Mouse (Mus musculus) forebrain, embryonic 10.5 days (tissue): Measurements from ENCODE around the gene Rapgef6. TPM values are rescaled to one million over a fixed set of nuclear protein-coding genes. Genes with fewer than 3 reads are reported as not detected.

ENCODE experiments used
- DNase-seq: peaks from one replicate; pipeline ENCODE4 v3.0.0-alpha.2; 2017; ENCODE audit warnings: low spot score; ENCODE audit errors: extremely low spot score
- H3K27ac ChIP-seq: fragments of 300-500 bp; sonication (generic); 2 replicates; pipeline ENCODE4 v1.5.1; 2016; ENCODE audit warnings: mild to moderate bottlenecking
- H3K27me3 ChIP-seq: fragments of 300-500 bp; sonication (generic); 2 replicates; pipeline ENCODE4 v1.6.1; 2016; ENCODE audit warnings: mild to moderate bottlenecking; ENCODE audit not compliant: poor library complexity, severe bottlenecking
- H3K36me3 ChIP-seq: fragments of 300-500 bp; sonication (generic); replicated peaks from 2 replicates; pipeline ENCODE4 v1.6.1; 2016; ENCODE audit warnings: mild to moderate bottlenecking, moderate library complexity
- H3K4me1 ChIP-seq: fragments of 300-500 bp; sonication (generic); 2 replicates; pipeline ENCODE4 v1.6.1; 2016
- H3K4me3 ChIP-seq: fragments of 300-500 bp; sonication (generic); 2 replicates; pipeline ENCODE4 v1.5.1; 2016; ENCODE audit warnings: mild to moderate bottlenecking, moderate library complexity
- H3K9me3 ChIP-seq: fragments of 300-500 bp; sonication (generic); 2 replicates; pipeline ENCODE4 v1.6.1; 2016; ENCODE audit warnings: mild to moderate bottlenecking, moderate library complexity
- WGBS: fragments of 180-500 bp; shearing (Covaris S2); methylation state at CpG from one replicate; pipeline ENCODE4 v1.1.7; 2016; 5-methylcytosine and 5-hydroxymethylcytosine counted together
- polyA plus RNA-seq: library from polyadenylated mRNA; unstranded; fragments of >200 nt; fragmentation: Nextera tagmentation; extraction: Ambion mirVana; gene quantifications from 2 replicates; pipeline ENCODE4 v1.2.1, GENCODE M21; 2016

The Rapgef6 gene
- polyA plus RNA-seq, 1 experiment from 2014 or later = 31.3 TPM

DNA sequence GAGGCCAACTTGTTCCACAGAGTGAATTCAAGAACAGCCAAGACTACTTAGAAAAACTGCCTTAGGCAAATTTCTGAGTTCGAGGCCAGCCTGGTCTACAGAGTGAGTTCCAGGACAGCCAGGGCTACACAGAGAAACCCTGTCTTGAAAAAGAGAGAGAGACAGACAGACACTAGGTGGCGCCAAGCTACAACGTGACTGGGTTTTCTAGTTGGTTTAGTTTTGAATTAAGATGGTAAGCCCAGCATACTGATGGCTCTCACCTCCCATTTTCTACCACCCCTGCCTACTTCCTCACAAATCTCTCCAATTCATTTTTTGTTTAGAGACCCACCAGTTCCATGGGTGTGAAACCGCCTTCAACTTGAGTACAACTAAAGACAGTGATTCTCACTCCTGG lies 180.7 kb downstream of the Rapgef6 start:
- H3K27me3 ChIP-seq = no peaks in the 10 kb centered on the region
- peak; percentile 56 for DNase-seq
- no peak overlapping the region for H3K4me3 ChIP-seq
- H3K27ac ChIP-seq = no peak overlapping the region
- H3K9me3 ChIP-seq = no peaks in the 10 kb centered on the region
- 0 out of 2 replicates have a peak, but pooled peaks cover 8% of the 10 kb centered on the region for H3K36me3 ChIP-seq
- H3K4me1 ChIP-seq = peaks cover 3% of the 10 kb centered on the region; the same call in 1 of the 2 replicates
- 35% methylated on average over 4 of the region's 4 CpGs for WGBS

- WGBS = 93% methylated on average over 2 of the region's 2 CpGs
- Histone ChIP-seq H3K27ac (no peak overlapping the region), H3K36me3 (peaks cover 17% of the 10 kb centered on the region), H3K4me1 (peaks cover 8% of the 10 kb centered on the region; the same call in 1 of the 2 replicates), H3K27me3 (no peaks in the 10 kb centered on the region), H3K9me3 (no peaks in the 10 kb centered on the region), H3K4me3 (no peak overlapping the region)
- DNase-seq = no peak
Observed at GRCm38 (mm10) chr11:54708153-54708552, 185.5 kb downstream of the Rapgef6 start.

- DNase-seq = no peak
- 81% methylated on average over 2 of the region's 2 CpGs for WGBS
- Histone ChIP-seq H3K36me3 (peaks cover 30% of the 10 kb centered on the region), H3K9me3 (no peaks in the 10 kb centered on the region), H3K27me3 (no peaks in the 10 kb centered on the region), H3K4me1 (0 out of 2 replicates have a peak, but pooled peaks cover 4% of the 10 kb centered on the region), H3K4me3 (no peak overlapping the region), H3K27ac (no peak overlapping the region)
Observed at GRCm38 (mm10) chr11:54709645-54710044, 187.0 kb downstream of the Rapgef6 start.

GRCm38 (mm10) chr11:54710512-54711293 lies 188.1 kb downstream of the Rapgef6 start:
- Histone ChIP-seq H3K4me1 (0 out of 2 replicates have a peak, but pooled peaks cover 4% of the 10 kb centered on the region), H3K4me3 (no peak overlapping the region), H3K27ac (no peak overlapping the region), H3K27me3 (no peaks in the 10 kb centered on the region), H3K9me3 (no peaks in the 10 kb centered on the region), H3K36me3 (peaks cover 41% of the 10 kb centered on the region)
- WGBS = 88% methylated on average over 4 of the region's 4 CpGs
- DNase-seq = no peak

DNA sequence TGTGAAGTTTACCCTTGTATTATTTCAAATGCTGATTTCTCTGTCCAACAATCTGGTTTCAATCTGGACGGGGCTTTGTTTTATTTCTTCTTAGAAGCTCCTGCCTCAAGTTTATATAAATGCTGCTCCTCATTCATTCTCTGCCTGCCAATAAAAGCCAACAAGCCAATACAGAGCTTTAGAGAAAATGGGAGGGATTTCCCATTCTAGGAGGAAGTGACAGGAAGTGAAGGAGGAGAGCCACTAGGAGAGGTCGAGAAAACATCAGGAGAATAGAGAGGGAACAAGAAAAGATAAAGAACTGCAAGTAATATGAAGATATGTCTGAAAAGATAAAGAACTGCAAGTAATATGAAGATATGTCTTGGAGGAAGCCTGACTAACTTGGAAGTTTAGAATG lies 190.2 kb downstream of the Rapgef6 start:
- Histone ChIP-seq H3K9me3 (no peaks in the 10 kb centered on the region), H3K36me3 (peaks cover 62% of the 10 kb centered on the region), H3K27ac (no peak overlapping the region), H3K4me3 (no peak overlapping the region), H3K27me3 (no peaks in the 10 kb centered on the region), H3K4me1 (0 out of 2 replicates have a peak, but pooled peaks cover 4% of the 10 kb centered on the region)
- WGBS = 85% methylated on average over 2 of the region's 2 CpGs
- DNase-seq = no peak

- WGBS = 86% methylated on average over 3 of the region's 3 CpGs
- H3K27ac ChIP-seq = no peak overlapping the region
- no peaks in the 10 kb centered on the region for H3K9me3 ChIP-seq
- H3K36me3 ChIP-seq = peaks cover 96% of the 10 kb centered on the region
- H3K27me3 ChIP-seq = no peaks in the 10 kb centered on the region
- H3K4me1 ChIP-seq = no peaks in the 10 kb centered on the region
- DNase-seq = no peak
- no peak overlapping the region for H3K4me3 ChIP-seq
Observed at GRCm38 (mm10) chr11:54717893-54718292, 195.2 kb downstream of the Rapgef6 start.

DNA sequence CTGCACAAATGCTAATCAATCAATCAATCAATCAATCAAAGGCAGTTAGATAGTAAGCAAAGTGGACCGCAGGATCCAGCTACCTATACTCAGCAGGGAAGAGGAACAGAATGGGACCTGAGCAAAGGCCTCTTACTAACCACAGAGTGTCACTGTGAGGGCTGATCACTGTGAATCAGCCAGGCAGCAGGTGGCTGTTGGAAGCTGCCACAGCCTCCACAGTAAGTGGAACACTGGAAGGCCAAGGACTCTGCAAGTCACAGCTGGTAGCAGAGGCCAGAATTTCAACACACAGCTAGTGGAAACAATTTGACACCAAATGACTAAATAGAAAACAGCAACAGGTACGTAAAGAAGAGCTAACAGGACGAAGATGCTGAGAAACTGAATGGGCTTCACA lies 196.0 kb downstream of the Rapgef6 start:
- H3K27ac ChIP-seq = no peak overlapping the region
- no peaks in the 10 kb centered on the region for H3K9me3 ChIP-seq
- 94% methylated on average over 3 of the region's 3 CpGs for WGBS
- H3K4me1 ChIP-seq = no peaks in the 10 kb centered on the region
- H3K4me3 ChIP-seq = no peak overlapping the region
- peaks cover 100% of the 10 kb centered on the region for H3K36me3 ChIP-seq
- H3K27me3 ChIP-seq = no peaks in the 10 kb centered on the region
- DNase-seq = no peak

- H3K27ac ChIP-seq = no peak overlapping the region
- H3K4me3 ChIP-seq = no peak overlapping the region
- H3K27me3 ChIP-seq = no peaks in the 10 kb centered on the region
- 92% methylated on average over 6 of the region's 6 CpGs for WGBS
- DNase-seq = no peak
- H3K4me1 ChIP-seq = no peaks in the 10 kb centered on the region
- no peaks in the 10 kb centered on the region for H3K9me3 ChIP-seq
- H3K36me3 ChIP-seq = peaks cover 96% of the 10 kb centered on the region
Observed at GRCm38 (mm10) chr11:54722057-54722456, 199.4 kb downstream of the Rapgef6 start.

DNA sequence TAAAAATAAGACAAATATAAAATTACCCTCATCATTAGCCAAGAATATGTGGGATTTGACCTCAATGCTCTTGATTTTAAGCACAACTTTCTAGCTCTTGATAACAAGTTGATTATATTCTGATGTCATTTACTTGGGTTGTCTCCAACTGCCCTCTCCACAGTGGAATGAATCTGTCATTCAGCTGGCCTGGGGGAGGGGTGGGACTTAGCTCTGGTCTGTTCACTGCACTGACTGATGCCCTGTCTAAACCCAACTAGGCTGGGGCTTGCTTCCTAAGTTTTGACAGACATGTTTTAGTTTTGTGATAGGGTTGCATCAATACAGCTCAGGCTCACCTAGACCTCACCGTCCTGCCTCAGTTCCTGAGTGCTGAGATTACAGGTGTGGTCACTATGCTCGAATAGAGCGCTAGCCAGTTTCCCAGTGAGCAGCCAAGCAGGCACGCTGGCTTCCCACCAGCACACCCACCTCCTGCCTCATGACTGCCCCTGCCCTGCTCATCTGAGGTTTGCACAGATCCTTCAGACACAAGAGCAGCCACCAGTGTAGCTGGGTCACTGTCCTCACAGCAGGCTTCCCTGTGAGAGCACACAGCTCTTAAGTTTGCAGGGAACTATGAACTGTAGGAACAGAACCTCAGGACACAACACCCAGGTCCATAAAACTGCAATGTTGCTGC lies 201.8 kb downstream of the Rapgef6 start:
- Histone ChIP-seq H3K36me3 (peaks cover 96% of the 10 kb centered on the region), H3K27me3 (no peaks in the 10 kb centered on the region), H3K4me1 (no peaks in the 10 kb centered on the region), H3K9me3 (no peaks in the 10 kb centered on the region), H3K27ac (no peak overlapping the region), H3K4me3 (no peak overlapping the region)
- WGBS = 90% methylated on average over 4 of the region's 4 CpGs
- DNase-seq = no peak

DNA sequence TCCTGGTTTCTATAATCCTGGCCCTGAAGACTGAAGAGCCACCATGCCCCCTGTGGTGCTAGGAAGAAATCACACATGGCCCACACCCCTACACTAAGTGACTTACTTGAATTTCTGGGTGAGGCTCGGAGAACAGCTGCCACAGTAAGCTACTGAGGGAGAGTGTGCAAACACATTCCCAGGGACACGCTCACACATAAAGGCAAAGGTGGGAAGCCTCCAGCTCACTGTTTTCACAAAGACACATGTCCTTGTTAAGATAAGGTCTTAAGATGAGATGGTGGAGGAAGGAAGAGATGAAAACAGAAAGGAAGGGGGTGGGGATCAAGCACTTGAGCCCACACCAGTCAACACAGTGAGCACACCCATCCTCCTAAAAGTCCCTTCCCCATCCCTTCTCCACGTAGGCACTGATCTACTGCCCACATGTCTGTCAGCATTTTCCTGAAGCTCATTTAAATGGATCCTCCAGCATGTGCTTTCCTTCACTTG lies 204.0 kb downstream of the Rapgef6 start:
- 88% methylated on average over 3 of the region's 3 CpGs for WGBS
- Histone ChIP-seq H3K4me1 (no peaks in the 10 kb centered on the region), H3K27me3 (no peaks in the 10 kb centered on the region), H3K36me3 (peaks cover 89% of the 10 kb centered on the region), H3K9me3 (no peaks in the 10 kb centered on the region), H3K4me3 (no peak overlapping the region), H3K27ac (no peak overlapping the region)
- DNase-seq = no peak

GRCm38 (mm10) chr11:54727327-54727901 lies 204.8 kb downstream of the Rapgef6 start:
- no peak for DNase-seq
- no peak overlapping the region for H3K4me3 ChIP-seq
- H3K9me3 ChIP-seq = no peaks in the 10 kb centered on the region
- 86% methylated on average over 5 of the region's 5 CpGs for WGBS
- no peak overlapping the region for H3K27ac ChIP-seq
- no peaks in the 10 kb centered on the region for H3K4me1 ChIP-seq
- peaks cover 89% of the 10 kb centered on the region for H3K36me3 ChIP-seq
- no peaks in the 10 kb centered on the region for H3K27me3 ChIP-seq

DNA sequence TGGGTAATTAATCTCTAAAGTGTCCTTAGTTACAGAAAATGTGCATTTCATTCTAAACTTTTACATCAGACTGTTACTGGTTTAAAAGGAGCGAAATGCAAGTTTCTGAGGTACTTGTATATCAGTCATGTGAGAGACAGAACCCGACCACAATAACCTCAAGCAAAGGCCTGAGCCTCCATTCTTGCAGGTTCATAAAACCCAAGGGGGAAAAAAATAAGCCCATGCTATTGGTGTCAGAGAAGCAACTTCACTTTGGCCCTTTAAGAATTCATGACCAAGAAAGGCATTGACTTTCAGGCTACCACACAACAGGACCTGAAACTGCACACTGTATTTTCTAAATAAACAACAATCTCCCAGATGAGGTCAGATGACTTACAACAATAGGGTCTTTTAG lies 205.7 kb downstream of the Rapgef6 start:
- no peaks in the 10 kb centered on the region for H3K9me3 ChIP-seq
- 97% methylated on average over 2 of the region's 2 CpGs for WGBS
- H3K27ac ChIP-seq = no peak overlapping the region
- H3K4me3 ChIP-seq = no peak overlapping the region
- H3K36me3 ChIP-seq = peaks cover 89% of the 10 kb centered on the region
- no peak for DNase-seq
- no peaks in the 10 kb centered on the region for H3K27me3 ChIP-seq
- no peaks in the 10 kb centered on the region for H3K4me1 ChIP-seq

DNA sequence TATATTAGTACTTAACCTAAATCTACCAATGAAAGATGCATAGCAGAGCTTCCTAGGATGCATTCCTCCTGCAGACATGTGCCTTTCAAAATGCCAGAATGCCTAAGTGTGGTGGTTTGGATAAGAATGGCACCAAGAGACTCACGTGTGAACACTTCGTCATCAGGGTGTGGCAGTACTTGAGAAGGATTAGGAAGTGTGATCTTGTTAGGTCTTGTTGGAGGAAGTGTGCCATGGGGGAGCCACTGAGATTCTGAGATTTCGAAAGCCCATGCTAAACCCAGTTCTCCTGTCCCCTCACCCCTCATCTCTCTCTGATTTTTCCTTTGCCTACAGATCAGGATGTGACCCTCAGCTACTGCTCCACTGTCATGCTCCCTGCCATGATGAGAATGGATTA lies 206.7 kb downstream of the Rapgef6 start:
- 90% methylated on average over 3 of the region's 3 CpGs for WGBS
- Histone ChIP-seq H3K36me3 (peaks cover 93% of the 10 kb centered on the region), H3K27me3 (no peaks in the 10 kb centered on the region), H3K27ac (no peak overlapping the region), H3K4me1 (no peaks in the 10 kb centered on the region), H3K9me3 (no peaks in the 10 kb centered on the region), H3K4me3 (no peak overlapping the region)
- no peak for DNase-seq
